Mouse (Mus musculus) bone marrow macrophage, adult 2 months (primary cell): Measurements from ENCODE around the gene Mab21l2.

Experiments used
- CTCF ChIP-seq: IDR thresholded peaks from 2 replicates; pipeline ENCODE4 v1.5.1; 2012; ENCODE audit warnings: low read depth, mild to moderate bottlenecking, low read length, moderate library complexity
- POLR2A ChIP-seq: IDR thresholded peaks from 2 replicates; pipeline ENCODE4 v1.6.1; 2012; ENCODE audit warnings: mild to moderate bottlenecking, low read depth, low read length, borderline replicate concordance

- TF ChIP-seq POLR2A, result no peak
- TF ChIP-seq CTCF, result no peak
Measured at GRCm38 (mm10) chr3:86571518-86571917, 23.1 kb upstream of the Mab21l2 start.
